23 mouse cellular contexts compared by ENCODE assay signal in genomic region chr13:15724723-15725122, GRCm38 (mm10).
DNase-seq lines count a peak whose midpoint lies in the region; ATAC-seq and TF ChIP-seq lines count a peak whose summit lies in the region.
"Had no signal": no experiment of that assay in that cellular context is flagged by ENCODE, and none has a peak within 500 bp of the region (broad histone marks: within the 10 kb centered on the region; RNA-seq: fewer than 3 reads in every experiment).

No protein-coding gene starts in this region.

- no peaks in the 10 kb centered on the region for H3K4me1 ChIP-seq in embryonic facial prominence, embryonic 12.5 days
- H3K4me1 ChIP-seq in embryonic facial prominence, embryonic 10.5 days = no peaks in the 10 kb centered on the region
- no peaks in the 10 kb centered on the region for H3K4me1 ChIP-seq in kidney, embryonic 15.5 days
- no peaks in the 10 kb centered on the region for H3K4me1 ChIP-seq in midbrain, embryonic 13.5 days (replicated peaks)
- H3K4me1 ChIP-seq in midbrain, postnatal 0 days (ENCODE audit: insufficient read depth, low read length) = no peaks in the 10 kb centered on the region
- H3K4me1 ChIP-seq: embryonic facial prominence, embryonic 15.5 days; heart, embryonic 10.5 days; hindbrain, embryonic 13.5 days; liver, embryonic 15.5 days had no signal

- H3K4me3 ChIP-seq in embryonic facial prominence, embryonic 12.5 days = no peak overlapping the region
- H3K4me3 ChIP-seq in embryonic facial prominence, embryonic 10.5 days = no peak overlapping the region
- no peak overlapping the region for H3K4me3 ChIP-seq in kidney, embryonic 15.5 days (replicated peaks)
- H3K4me3 ChIP-seq in midbrain, embryonic 13.5 days (replicated peaks) = no peak overlapping the region
- no peak overlapping the region for H3K4me3 ChIP-seq in midbrain, postnatal 0 days (ENCODE audit: low read depth, low read length)
- H3K4me3 ChIP-seq: embryonic facial prominence, embryonic 15.5 days; heart, embryonic 10.5 days; hindbrain, embryonic 13.5 days; liver, embryonic 15.5 days had no signal

- ATAC-seq in embryonic facial prominence, embryonic 12.5 days (ENCODE audit: insufficient number of reproducible peaks, insufficient read depth, low FRiP score, low TSS enrichment) = 0 out of 2 replicates have a peak, but pooled peaks have one; percentile 35
- 0 out of 2 replicates have a peak, but pooled peaks have one; percentile 29 for ATAC-seq in kidney, embryonic 15.5 days (replicated peaks; ENCODE audit: low FRiP score)
- peak; percentile 61; the same call in 1 of the 2 replicates for ATAC-seq in midbrain, embryonic 13.5 days
- no peak for ATAC-seq in midbrain, postnatal 0 days (ENCODE audit: low FRiP score)
- ATAC-seq in monocyte, adult 5-6 weeks (replicated peaks; ENCODE audit: insufficient number of reproducible peaks, low FRiP score, low TSS enrichment, poor library complexity, severe bottlenecking) = 0 out of 2 replicates have a peak, but pooled peaks have one; percentile 13
- ATAC-seq: forebrain, embryonic 16.5 days; inflammation-experienced regulatory T-cells, adult 6 months; lung, postnatal 0 days had no signal

- H3K9me3 ChIP-seq in embryonic facial prominence, embryonic 12.5 days = no peaks in the 10 kb centered on the region
- no peaks in the 10 kb centered on the region for H3K9me3 ChIP-seq in embryonic facial prominence, embryonic 10.5 days
- H3K9me3 ChIP-seq in kidney, embryonic 15.5 days (replicated peaks) = no peaks in the 10 kb centered on the region
- no peaks in the 10 kb centered on the region for H3K9me3 ChIP-seq in midbrain, embryonic 13.5 days
- no peaks in the 10 kb centered on the region for H3K9me3 ChIP-seq in midbrain, postnatal 0 days (ENCODE audit: low read length)
- H3K9me3 ChIP-seq: embryonic facial prominence, embryonic 15.5 days; heart, embryonic 10.5 days; hindbrain, embryonic 13.5 days; liver, embryonic 15.5 days had no signal

- H3K36me3 ChIP-seq in embryonic facial prominence, embryonic 12.5 days = peaks cover 75% of the 10 kb centered on the region
- H3K36me3 ChIP-seq in embryonic facial prominence, embryonic 10.5 days (replicated peaks) = peaks cover 100% of the 10 kb centered on the region
- H3K36me3 ChIP-seq in kidney, embryonic 15.5 days = peaks cover 63% of the 10 kb centered on the region
- H3K36me3 ChIP-seq in midbrain, embryonic 13.5 days = peaks cover 58% of the 10 kb centered on the region
- no peaks in the 10 kb centered on the region for H3K36me3 ChIP-seq in midbrain, postnatal 0 days (ENCODE audit: insufficient read depth, low read length)
- H3K36me3 ChIP-seq: liver, embryonic 15.5 days had no signal

- no peaks in the 10 kb centered on the region for H3K27me3 ChIP-seq in embryonic facial prominence, embryonic 12.5 days
- no peaks in the 10 kb centered on the region for H3K27me3 ChIP-seq in embryonic facial prominence, embryonic 10.5 days (replicated peaks; ENCODE audit: low read depth, poor library complexity, severe bottlenecking)
- H3K27me3 ChIP-seq in kidney, embryonic 15.5 days = no peaks in the 10 kb centered on the region
- no peaks in the 10 kb centered on the region for H3K27me3 ChIP-seq in midbrain, embryonic 13.5 days
- no peaks in the 10 kb centered on the region for H3K27me3 ChIP-seq in midbrain, postnatal 0 days (ENCODE audit: insufficient read depth, low read length)
- H3K27me3 ChIP-seq: embryonic facial prominence, embryonic 15.5 days; hindbrain, embryonic 13.5 days; liver, embryonic 15.5 days had no signal

- no peak for DNase-seq in embryonic facial prominence, embryonic 10.5 days (ENCODE audit: low spot score)
- DNase-seq in kidney, postnatal 25 days = no peak
- no peak for DNase-seq in midbrain, postnatal 0 days (ENCODE audit: low spot score)
- DNase-seq in lung, postnatal 36 days = no peak
- DNase-seq: adrenal gland, postnatal 10 days; cerebellum, adult 2 months; cerebellum, postnatal 25 days; gastrocnemius, postnatal 10 days; heart, postnatal 10 days; kidney, adult 18-20 months; kidney, postnatal 36 days; liver had no signal

- H3K27ac ChIP-seq in embryonic facial prominence, embryonic 12.5 days = no peak overlapping the region
- no peak overlapping the region for H3K27ac ChIP-seq in embryonic facial prominence, embryonic 10.5 days (replicated peaks)
- H3K27ac ChIP-seq in kidney, embryonic 15.5 days = no peak overlapping the region
- H3K27ac ChIP-seq in midbrain, embryonic 13.5 days = no peak overlapping the region
- no peak overlapping the region for H3K27ac ChIP-seq in midbrain, postnatal 0 days (ENCODE audit: low read depth, low read length)
- H3K27ac ChIP-seq: embryonic facial prominence, embryonic 15.5 days; heart, embryonic 10.5 days; hindbrain, embryonic 13.5 days; liver, embryonic 15.5 days had no signal

- WGBS in embryonic facial prominence, embryonic 12.5 days = 90% methylated on average over 10 of the region's 10 CpGs
- WGBS in embryonic facial prominence, embryonic 10.5 days = 94% methylated on average over 10 of the region's 10 CpGs
- 89% methylated on average over 10 of the region's 10 CpGs for WGBS in kidney, embryonic 15.5 days
- WGBS in midbrain, embryonic 13.5 days = 96% methylated on average over 10 of the region's 10 CpGs
- 95% methylated on average over 10 of the region's 10 CpGs for WGBS in midbrain, postnatal 0 days

- H3K4me2 ChIP-seq in embryonic facial prominence, embryonic 12.5 days (replicated peaks) = no peak overlapping the region
- no peak overlapping the region for H3K4me2 ChIP-seq in kidney, embryonic 15.5 days
- no peak overlapping the region for H3K4me2 ChIP-seq in midbrain, embryonic 13.5 days (replicated peaks)
- H3K4me2 ChIP-seq in midbrain, postnatal 0 days (ENCODE audit: low read depth, low read length, poor library complexity, severe bottlenecking) = no peak overlapping the region
- H3K4me2 ChIP-seq: embryonic facial prominence, embryonic 15.5 days; hindbrain, embryonic 13.5 days; liver, embryonic 15.5 days had no signal

- TF ChIP-seq CTCF in midbrain, postnatal 0 days (IDR thresholded peaks at IDR 0.05) = no peak

- no peak overlapping the region for H3K9ac ChIP-seq in embryonic facial prominence, embryonic 12.5 days
- no peak overlapping the region for H3K9ac ChIP-seq in kidney, embryonic 15.5 days
- H3K9ac ChIP-seq in midbrain, embryonic 13.5 days (replicated peaks) = no peak overlapping the region
- no peak overlapping the region for H3K9ac ChIP-seq in midbrain, postnatal 0 days (replicated peaks; ENCODE audit: low read length, poor library complexity, severe bottlenecking)
- H3K9ac ChIP-seq: embryonic facial prominence, embryonic 15.5 days; hindbrain, embryonic 13.5 days; liver, embryonic 15.5 days had no signal
